Mouse (Mus musculus): Measurements from ENCODE around the gene Amigo3. TPM values are rescaled to one million over a fixed set of nuclear protein-coding genes. Genes with fewer than 3 reads are reported as not detected.
A peak's percentile ranks its signal among the peaks of the same experiment; 100 is the strongest.

Gene Amigo3
- polyA plus RNA-seq, 1 experiment, result 1.0 TPM

- Histone ChIP-seq H3K4me3 (replicated peaks) (peak overlapping the region; percentile 98), H3K4me1 (peaks cover 30% of the 10 kb centered on the region), H3K27me3 (replicated peaks) (peaks cover 4% of the 10 kb centered on the region), H3K9me3 (no peaks in the 10 kb centered on the region), H3K36me3 (replicated peaks; ENCODE audit: low read length) (peaks cover 30% of the 10 kb centered on the region)
- TF ChIP-seq GATA1 (IDR thresholded peaks at IDR 0.05; ENCODE audit: borderline replicate concordance, low read length) (no peak), FLI1 (IDR thresholded peaks at IDR 0.05; ENCODE audit: low read length) (no peak)
These were observed 42.6 kb downstream of the Amigo3 start for GRCm38 (mm10) chr9:108095518-108095917.

GRCm38 (mm10) chr9:108095949-108096712 is 43.2 kb downstream of the Amigo3 start:
- Histone ChIP-seq H3K36me3 (replicated peaks; ENCODE audit: low read length) (peaks cover 23% of the 10 kb centered on the region), H3K4me3 (replicated peaks) (peak overlapping the region; percentile 38), H3K4me1 (peaks cover 32% of the 10 kb centered on the region)

GRCm38 (mm10) chr9:108099619-108100018 is 46.7 kb downstream of the Amigo3 start:
- TF ChIP-seq GATA1 (IDR thresholded peaks at IDR 0.05; ENCODE audit: borderline replicate concordance, low read length) (no peak), FLI1 (IDR thresholded peaks at IDR 0.05; ENCODE audit: low read length) (no peak)
- Histone ChIP-seq H3K4me3 (replicated peaks) (no peak overlapping the region), H3K27me3 (replicated peaks) (peaks cover 19% of the 10 kb centered on the region), H3K9me3 (0 out of 2 replicates have a peak, but pooled peaks cover 1% of the 10 kb centered on the region), H3K36me3 (replicated peaks; ENCODE audit: low read length) (no peaks in the 10 kb centered on the region), H3K4me1 (peaks cover 28% of the 10 kb centered on the region)

More at GRCm38 (mm10) chr9:108095949-108096712, 43.2 kb downstream of the Amigo3 start:
- Histone ChIP-seq H3K9me3 (no peaks in the 10 kb centered on the region), H3K27me3 (replicated peaks) (peaks cover 7% of the 10 kb centered on the region)
- TF ChIP-seq GATA1 (IDR thresholded peaks at IDR 0.05; ENCODE audit: borderline replicate concordance, low read length), result no peak

GRCm38 (mm10) chr9:108104766-108105548 is 52.0 kb downstream of the Amigo3 start:
- Histone ChIP-seq H3K9me3 (peaks cover 13% of the 10 kb centered on the region; the same call in 1 of the 2 replicates), H3K4me1 (peaks cover 45% of the 10 kb centered on the region), H3K4me3 (replicated peaks) (peak overlapping the region; percentile 80), H3K27me3 (replicated peaks) (peaks cover 60% of the 10 kb centered on the region), H3K36me3 (replicated peaks; ENCODE audit: low read length) (no peaks in the 10 kb centered on the region)
- TF ChIP-seq GATA1 (IDR thresholded peaks at IDR 0.05; ENCODE audit: borderline replicate concordance, low read length) (no peak), FLI1 (IDR thresholded peaks at IDR 0.05; ENCODE audit: low read length) (no peak)

Other genes with a start within 250 kb of the Amigo3 start
- 12.7 and 14.7 TPM in 2 replicates for gene Rbm6, start 179.9 kb upstream of the Amigo3 start, polyA plus RNA-seq (2012; ENCODE audit: insufficient read depth, low replicate concordance)
- 19.6 and 23.6 TPM in 2 replicates for gene Mon1a, start 165.0 kb upstream of the Amigo3 start, polyA plus RNA-seq (2012; ENCODE audit: insufficient read depth, low replicate concordance)
- 0.23 TPM in 1 of 2 replicates, not detected in the other for gene Mst1r, start 146.3 kb upstream of the Amigo3 start, polyA plus RNA-seq (2012; ENCODE audit: insufficient read depth, low replicate concordance)
- not detected in 2 replicates for gene Actl11, start 124.7 kb upstream of the Amigo3 start, polyA plus RNA-seq (2012; ENCODE audit: insufficient read depth, low replicate concordance)
- not detected in 2 replicates for gene Camkv, start 117.5 kb upstream of the Amigo3 start, polyA plus RNA-seq (2012; ENCODE audit: insufficient read depth, low replicate concordance)
- gene Traip, start 103.0 kb upstream of the Amigo3 start, polyA plus RNA-seq (2012; ENCODE audit: insufficient read depth, low replicate concordance), result 1.0 and 1.2 TPM in 2 replicates
- 78.9 and 91.5 TPM in 2 replicates for gene Uba7, start 77.7 kb upstream of the Amigo3 start, polyA plus RNA-seq (2012; ENCODE audit: insufficient read depth, low replicate concordance)
- gene Gm20661, start 70.1 kb upstream of the Amigo3 start, polyA plus RNA-seq (2012; ENCODE audit: insufficient read depth, low replicate concordance), result 2.7 TPM in 1 of 2 replicates, not detected in the other
- 270 and 880 TPM in 2 replicates for gene Inka1, start 67.3 kb upstream of the Amigo3 start, polyA plus RNA-seq (2012; ENCODE audit: insufficient read depth, low replicate concordance)
- gene Cdhr4, start 60.7 kb upstream of the Amigo3 start, polyA plus RNA-seq (2012; ENCODE audit: insufficient read depth, low replicate concordance), result 9.9 and 23.4 TPM in 2 replicates
- gene Gm20662, start 56.8 kb upstream of the Amigo3 start, polyA plus RNA-seq (2012; ENCODE audit: insufficient read depth, low replicate concordance), result 3.2 and 5.8 TPM in 2 replicates
- gene Ip6k1, start 50.7 kb upstream of the Amigo3 start, polyA plus RNA-seq (2012; ENCODE audit: insufficient read depth, low replicate concordance), result 26.3 and 26.7 TPM in 2 replicates
- 2.6 and 30.7 TPM in 2 replicates for gene Gmppb, start 3.9 kb upstream of the Amigo3 start, polyA plus RNA-seq (2012; ENCODE audit: insufficient read depth, low replicate concordance)
- 0.17 TPM in 1 of 2 replicates, not detected in the other for gene Mst1, start 27.3 kb downstream of the Amigo3 start, polyA plus RNA-seq (2012; ENCODE audit: insufficient read depth, low replicate concordance)
- gene Rnf123, start 30.2 kb downstream of the Amigo3 start, polyA plus RNA-seq (2012; ENCODE audit: insufficient read depth, low replicate concordance), result 51.9 and 73.7 TPM in 2 replicates
- gene Apeh, start 41.4 kb downstream of the Amigo3 start, polyA plus RNA-seq (2012; ENCODE audit: insufficient read depth, low replicate concordance), result 13.0 and 26.5 TPM in 2 replicates
- gene Bsn, start 137.2 kb downstream of the Amigo3 start, polyA plus RNA-seq (2012; ENCODE audit: insufficient read depth, low replicate concordance), result 0.26 and 0.83 TPM in 2 replicates
- gene Dag1, start 210.8 kb downstream of the Amigo3 start, polyA plus RNA-seq (2012; ENCODE audit: insufficient read depth, low replicate concordance), result 10.0 and 15.2 TPM in 2 replicates
- not detected in 2 replicates for gene Nicn1, start 237.3 kb downstream of the Amigo3 start, polyA plus RNA-seq (2012; ENCODE audit: insufficient read depth, low replicate concordance)
- gene Amt, start 243.7 kb downstream of the Amigo3 start, polyA plus RNA-seq (2012; ENCODE audit: insufficient read depth, low replicate concordance), result 1.9 TPM in 1 of 2 replicates, not detected in the other

Data from megakaryocyte, embryonic 14.5 days (primary cell).